Mouse (Mus musculus) macrophage (primary cell): ENCODE measurements around the gene Tfip11. TPM values are rescaled to one million over a fixed set of nuclear protein-coding genes. Genes with fewer than 3 reads are reported as not detected.

Source experiments
- H3K27ac ChIP-seq: fragments of 350-480 bp; formaldehyde crosslinking; 2 replicates; pipeline ENCODE4 v1.9.0; 2021
- H3K36me3 ChIP-seq: fragments of 350-480 bp; formaldehyde crosslinking; 2 replicates; pipeline ENCODE4 v1.9.0; 2021; ENCODE audit errors: inconsistent target
- H3K4me3 ChIP-seq: fragments of 350-480 bp; formaldehyde crosslinking; 2 replicates; pipeline ENCODE4 v1.9.0; 2021; ENCODE audit errors: inconsistent target
- H3K79me2 ChIP-seq: fragments of 350-480 bp; formaldehyde crosslinking; 2 replicates; pipeline ENCODE4 v1.9.0; 2021; ENCODE audit errors: inconsistent target
- WGBS: methylation state at CpG from one replicate; pipeline ENCODE4 v1.1.7; 2026; ENCODE audit warnings: inconsistent platforms; ENCODE audit not compliant: missing documents; 5-methylcytosine and 5-hydroxymethylcytosine counted together
- polyA plus RNA-seq: library from polyadenylated mRNA; stranded (reverse); fragments of 250-400 nt; gene quantifications from 3 replicates; pipeline ENCODE4 v1.2.4, GENCODE M21; 2018; ENCODE audit warnings: inconsistent platforms

Gene Tfip11
- polyA plus RNA-seq, 1 experiment from 2014 or later: 28.0 TPM

- Histone ChIP-seq H3K79me2 (no peaks in the 10 kb centered on the region), H3K36me3 (no peaks in the 10 kb centered on the region), H3K27ac (no peak overlapping the region), H3K4me3 (no peak overlapping the region)
- WGBS: 87% methylated on average over 6 of the region's 6 CpGs
These were observed 5.2 kb upstream of the Tfip11 start for GRCm38 (mm10) chr5:112320936-112321335.

- 95% methylated on average over 4 of the region's 4 CpGs for WGBS
- no peaks in the 10 kb centered on the region for H3K36me3 ChIP-seq
- H3K79me2 ChIP-seq: peaks cover 1% of the 10 kb centered on the region; the same call in 1 of the 2 replicates
- H3K4me3 ChIP-seq: no peak overlapping the region
- H3K27ac ChIP-seq: no peak overlapping the region
These were observed 4.8 kb upstream of the Tfip11 start for GRCm38 (mm10) chr5:112321376-112321775.

GRCm38 (mm10) chr5:112323246-112323645 is 2.9 kb upstream of the Tfip11 start:
- WGBS: 98% methylated on average over 6 of the region's 6 CpGs
- Histone ChIP-seq H3K27ac (no peak overlapping the region), H3K36me3 (peaks cover 7% of the 10 kb centered on the region; the same call in 1 of the 2 replicates), H3K79me2 (peaks cover 20% of the 10 kb centered on the region), H3K4me3 (no peak overlapping the region)

GRCm38 (mm10) chr5:112324637-112325545 is 1.3 kb upstream of the Tfip11 start:
- WGBS: 2% methylated on average over 24 of the region's 24 CpGs
- Histone ChIP-seq H3K36me3 (peaks cover 23% of the 10 kb centered on the region), H3K79me2 (peaks cover 32% of the 10 kb centered on the region), H3K4me3 (peak overlapping the region; percentile 91), H3K27ac (peak overlapping the region; percentile 91)

GRCm38 (mm10) chr5:112326446-112327009 is 370 bp downstream of the Tfip11 start:
- Histone ChIP-seq H3K4me3 (peak overlapping the region; percentile 91), H3K27ac (peak overlapping the region; percentile 39), H3K79me2 (peaks cover 32% of the 10 kb centered on the region), H3K36me3 (peaks cover 40% of the 10 kb centered on the region)
- WGBS: 3% methylated on average over 31 of the region's 33 CpGs

GRCm38 (mm10) chr5:112327854-112328253 is 1.7 kb downstream of the Tfip11 start:
- Histone ChIP-seq H3K27ac (no peak overlapping the region), H3K4me3 (no peak overlapping the region), H3K79me2 (peaks cover 32% of the 10 kb centered on the region), H3K36me3 (peaks cover 53% of the 10 kb centered on the region)
- WGBS: over 99% methylated on average over 15 of the region's 15 CpGs

GRCm38 (mm10) chr5:112329805-112330564 is 3.8 kb downstream of the Tfip11 start:
- peaks cover 32% of the 10 kb centered on the region for H3K79me2 ChIP-seq
- no peak overlapping the region for H3K27ac ChIP-seq
- 94% methylated on average over 14 of the region's 14 CpGs for WGBS
- H3K36me3 ChIP-seq: peaks cover 73% of the 10 kb centered on the region
- no peak overlapping the region for H3K4me3 ChIP-seq

- H3K36me3 ChIP-seq: peaks cover 88% of the 10 kb centered on the region
- H3K27ac ChIP-seq: no peak overlapping the region
- H3K4me3 ChIP-seq: no peak overlapping the region
- 73% methylated on average over 2 of the region's 2 CpGs for WGBS
- peaks cover 13% of the 10 kb centered on the region for H3K79me2 ChIP-seq
These were observed 9.3 kb downstream of the Tfip11 start for GRCm38 (mm10) chr5:112335473-112335872.

GRCm38 (mm10) chr5:112337004-112337403 is 10.8 kb downstream of the Tfip11 start:
- Histone ChIP-seq H3K79me2 (peaks cover 20% of the 10 kb centered on the region), H3K4me3 (no peak overlapping the region), H3K27ac (no peak overlapping the region), H3K36me3 (peaks cover 73% of the 10 kb centered on the region)
- 94% methylated on average over 22 of the region's 22 CpGs for WGBS

GRCm38 (mm10) chr5:112339215-112339614 is 13.1 kb downstream of the Tfip11 start:
- H3K36me3 ChIP-seq: peaks cover 52% of the 10 kb centered on the region
- no peak overlapping the region for H3K27ac ChIP-seq
- no peak overlapping the region for H3K4me3 ChIP-seq
- WGBS: 98% methylated on average over 6 of the region's 7 CpGs
- peaks cover 27% of the 10 kb centered on the region for H3K79me2 ChIP-seq

GRCm38 (mm10) chr5:112342463-112343204 is 16.5 kb downstream of the Tfip11 start, which contains the start of the genes Srrd and Hps4:
Gene Srrd (minus strand): TSS chr5:112343040.
Gene Hps4 (plus strand): TSS chr5:112343083.
- Histone ChIP-seq H3K79me2 (peaks cover 35% of the 10 kb centered on the region), H3K27ac (peak within 1 kb of the TSS; percentile 78), H3K4me3 (peak within 1 kb of the TSS; percentile 89), H3K36me3 (peaks cover 33% of the 10 kb centered on the region)
- WGBS: 4% methylated on average over 40 of the region's 64 CpGs

GRCm38 (mm10) chr5:112343205-112343595 is 17.0 kb downstream of the Tfip11 start:
- H3K36me3 ChIP-seq: peaks cover 33% of the 10 kb centered on the region
- H3K27ac ChIP-seq: peak overlapping the region; percentile 52
- WGBS: 0% methylated on average over 23 of the region's 24 CpGs
- H3K79me2 ChIP-seq: peaks cover 35% of the 10 kb centered on the region
- peak overlapping the region; percentile 69 for H3K4me3 ChIP-seq

- H3K36me3 ChIP-seq: peaks cover 34% of the 10 kb centered on the region
These were observed 18.2 kb downstream of the Tfip11 start for GRCm38 (mm10) chr5:112344092-112344960.

More at GRCm38 (mm10) chr5:112344092-112344960, 18.2 kb downstream of the Tfip11 start:
- Histone ChIP-seq H3K79me2 (peaks cover 34% of the 10 kb centered on the region), H3K4me3 (no peak overlapping the region), H3K27ac (no peak overlapping the region)
- WGBS: 42% methylated on average over 6 of the region's 6 CpGs
